Mouse (Mus musculus) T-helper 17 cell (primary cell): ENCODE results near the gene Prkn.

ENCODE experiments used
- in situ Hi-C, 2 experiments: fragments of 300-600 bp; cut with MboI, MseI; formaldehyde crosslinking; loops; 1 replicate in 1 of 2; 2 replicates in 1 of 2; pipeline ENCODE4 v1.15.1; 2025; ENCODE audit warnings: high pct_unique_total_duplicates in 2 of 2

Gene Prkn

DNA sequence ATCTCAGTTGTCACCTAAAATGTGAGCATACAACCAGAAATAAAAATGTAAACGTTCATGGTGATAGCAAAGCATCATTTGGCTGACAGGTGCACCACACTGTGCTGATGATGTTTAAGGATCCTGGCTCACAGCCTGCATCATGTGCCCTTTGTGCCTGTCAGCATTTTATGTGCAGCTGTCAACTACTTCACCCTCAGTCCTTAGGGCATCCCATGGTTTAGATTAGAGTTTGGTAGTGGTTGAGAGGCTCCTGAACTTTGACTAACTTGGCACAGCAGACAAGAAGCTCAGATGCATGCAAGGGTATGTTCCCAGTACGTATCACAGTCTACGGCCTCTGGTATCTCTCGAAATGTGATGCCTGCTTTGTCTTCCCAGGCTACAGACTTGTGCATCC lies 803.8 kb downstream of the Prkn start:
- in situ Hi-C loops = no loop called here

DNA sequence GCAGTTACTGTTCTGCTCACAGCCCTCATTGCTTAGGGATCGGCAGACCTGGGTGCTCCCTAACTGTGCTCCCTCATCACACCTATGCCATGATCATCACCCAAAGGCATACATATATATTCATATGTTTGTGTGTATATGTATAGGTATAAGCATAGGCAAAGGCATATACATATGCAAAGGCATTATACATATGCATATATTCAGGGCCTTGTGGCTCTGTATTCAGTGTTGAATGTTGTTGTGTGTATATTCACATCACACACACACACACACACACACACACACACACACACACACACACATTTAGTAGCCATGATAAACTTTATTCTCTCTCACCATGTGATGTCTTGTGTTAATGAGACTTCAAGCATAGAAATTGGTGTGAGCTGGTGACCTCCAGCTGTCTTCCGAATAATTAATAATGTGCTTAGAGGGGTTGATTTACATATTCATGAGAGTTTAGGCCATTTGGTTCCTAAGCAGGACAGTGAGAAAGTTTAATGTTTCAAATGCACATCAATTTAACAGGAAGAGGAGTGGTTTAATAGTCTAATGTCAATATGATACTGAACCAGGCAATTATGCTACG lies 804.8 kb downstream of the Prkn start:
- in situ Hi-C loops = no loop called here

DNA sequence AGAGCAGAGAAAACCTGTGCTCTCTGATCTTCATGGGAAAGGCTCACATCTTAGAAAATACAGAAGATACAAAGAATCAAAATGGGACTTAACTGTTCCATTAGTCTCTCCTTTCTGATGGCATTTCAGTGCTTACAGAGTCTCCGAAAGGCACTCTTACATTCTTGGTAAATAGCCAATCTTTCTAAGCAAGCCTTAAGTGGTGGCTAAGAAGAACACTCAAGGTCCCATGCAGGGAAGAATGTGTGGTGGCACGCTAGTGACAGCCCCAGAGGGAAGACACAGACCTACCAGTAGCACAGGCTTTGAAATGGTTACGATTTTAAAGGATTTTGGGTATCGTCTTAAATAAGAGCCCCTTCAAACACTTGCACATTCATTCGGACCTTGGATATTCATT lies 816.2 kb downstream of the Prkn start:
- in situ Hi-C loops = no loop called here

DNA sequence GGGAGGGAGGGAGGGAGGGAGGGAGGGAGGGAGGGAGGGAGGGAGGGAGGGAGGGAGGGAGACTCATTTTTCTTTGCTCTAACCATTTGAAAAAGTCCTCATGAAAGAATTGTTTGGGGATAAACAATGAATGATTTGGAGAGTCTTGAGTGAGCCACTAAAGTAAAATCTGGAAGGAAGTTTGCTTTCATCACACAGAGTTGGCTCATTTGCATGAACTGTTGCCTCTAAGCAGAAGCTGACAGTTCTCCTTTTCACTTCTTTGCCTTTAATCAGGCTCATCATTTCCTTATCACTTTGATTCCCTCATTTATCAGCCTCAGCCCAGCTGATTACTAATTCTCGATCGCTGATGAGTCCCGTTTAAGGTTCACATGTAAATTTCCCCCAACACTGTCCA lies 816.7 kb downstream of the Prkn start:
- in situ Hi-C loops = no loop called here

DNA sequence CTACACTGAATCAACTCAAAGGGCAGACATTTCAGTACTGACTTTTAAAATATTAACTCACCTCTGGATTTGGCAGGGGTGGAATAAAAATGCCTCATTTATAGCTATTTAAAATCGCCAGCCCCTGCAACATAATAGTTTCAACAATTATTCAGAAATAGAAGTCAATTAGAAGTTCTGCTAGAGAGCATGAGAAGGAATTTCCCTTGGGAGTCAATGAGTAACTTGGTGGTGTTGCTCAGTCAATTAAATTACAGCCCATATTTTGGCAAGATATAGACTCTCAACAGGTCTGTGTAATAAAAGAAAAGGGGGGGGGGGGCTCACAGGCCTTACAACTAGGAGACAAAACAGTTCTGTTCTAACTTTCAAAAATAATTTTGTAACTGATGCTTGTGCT lies 821.7 kb downstream of the Prkn start:
- in situ Hi-C loops = no loop called here

DNA sequence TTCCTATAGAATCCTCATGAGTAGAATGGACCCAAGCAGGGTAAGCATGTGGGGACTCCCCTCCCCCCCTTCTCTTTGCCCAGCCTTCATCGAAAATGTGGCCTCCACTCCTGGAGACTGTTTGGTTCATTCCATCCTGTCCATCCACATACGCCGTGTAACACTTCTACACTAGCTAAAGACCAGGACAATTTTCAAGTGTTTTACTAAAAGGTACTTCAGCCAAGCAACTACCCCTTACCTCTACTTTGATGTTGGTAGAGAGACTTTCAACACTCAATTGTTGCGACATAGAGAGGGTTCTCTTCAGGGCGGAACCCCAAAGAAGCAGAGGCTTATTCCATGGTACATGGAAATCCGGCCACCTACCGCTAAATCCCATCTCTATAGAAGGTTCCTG lies 823.3 kb downstream of the Prkn start:
- in situ Hi-C loops = no loop called here

DNA sequence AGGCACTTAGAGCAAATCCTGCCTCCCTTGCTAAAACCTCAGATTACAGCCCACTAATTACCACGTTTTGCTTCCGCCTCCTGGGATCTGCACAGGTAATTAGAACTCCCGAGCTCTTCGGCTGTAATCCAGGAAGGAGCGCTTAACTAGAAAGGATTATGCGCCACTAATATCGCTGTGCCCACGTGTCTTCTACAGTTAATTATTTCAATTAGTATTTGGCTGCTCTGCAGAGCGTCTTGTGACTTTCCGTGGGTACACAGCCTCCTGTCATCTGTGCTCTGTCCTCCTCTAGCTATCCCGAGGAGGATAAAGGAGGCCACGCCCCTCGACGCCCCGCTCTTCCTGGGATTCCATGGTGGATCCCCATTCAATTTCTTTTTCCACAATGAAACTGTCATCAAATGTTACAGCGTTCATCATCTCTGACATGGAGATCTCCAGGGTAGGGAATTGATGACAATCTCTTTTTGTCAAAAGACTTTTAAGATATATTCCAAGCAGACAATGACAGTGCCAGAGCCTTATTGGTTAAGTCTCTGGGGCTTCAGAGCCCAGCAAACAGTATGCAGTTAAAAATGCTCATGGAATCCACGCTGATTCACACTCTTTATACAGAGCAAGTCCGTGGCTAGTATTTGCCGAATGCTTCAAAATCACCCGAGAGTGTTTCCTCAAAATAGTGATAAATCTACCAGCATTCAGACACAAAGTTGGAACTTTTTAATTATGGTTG lies 824.6 kb downstream of the Prkn start:
- in situ Hi-C loops = no loop called here

DNA sequence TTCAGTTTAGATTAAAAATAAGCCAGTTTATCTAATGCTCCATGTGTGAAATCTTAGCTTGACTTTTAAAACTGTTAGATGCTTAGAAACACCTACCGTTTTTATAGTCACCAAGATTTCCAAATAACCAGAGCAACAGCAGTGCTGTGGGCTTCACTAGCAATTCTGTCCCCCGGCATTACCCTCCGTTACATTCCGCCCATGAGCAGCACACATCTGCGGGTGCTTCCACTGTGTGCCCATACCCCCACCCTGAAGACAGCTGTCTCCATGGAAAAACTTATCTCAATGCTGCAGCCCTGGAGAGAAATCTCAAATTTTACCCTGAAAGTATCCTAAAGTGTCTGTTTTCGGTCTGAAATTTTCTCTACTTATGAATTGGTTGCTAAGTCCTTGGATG lies 839.5 kb downstream of the Prkn start:
- in situ Hi-C loops = no loop called here

DNA sequence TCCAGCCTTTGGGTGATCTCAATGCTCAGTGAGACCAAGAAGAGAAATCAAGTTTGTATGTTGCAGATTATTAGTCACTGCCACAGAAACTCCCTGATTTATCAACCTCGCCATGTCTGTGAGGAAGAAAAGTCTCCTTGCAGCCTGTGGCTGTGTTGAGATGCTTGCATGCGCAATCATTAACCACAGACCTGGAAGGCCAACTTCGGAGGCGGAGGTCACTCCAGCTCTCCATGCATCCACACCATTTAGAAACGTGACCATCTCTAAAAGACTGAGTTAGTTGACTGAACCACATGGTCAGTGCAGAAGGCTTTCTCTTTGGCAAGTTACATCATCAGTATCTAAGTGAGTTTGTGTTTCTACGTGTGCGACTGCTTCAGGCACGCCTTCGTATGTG lies 840.3 kb downstream of the Prkn start:
- in situ Hi-C loops = no loop called here

DNA sequence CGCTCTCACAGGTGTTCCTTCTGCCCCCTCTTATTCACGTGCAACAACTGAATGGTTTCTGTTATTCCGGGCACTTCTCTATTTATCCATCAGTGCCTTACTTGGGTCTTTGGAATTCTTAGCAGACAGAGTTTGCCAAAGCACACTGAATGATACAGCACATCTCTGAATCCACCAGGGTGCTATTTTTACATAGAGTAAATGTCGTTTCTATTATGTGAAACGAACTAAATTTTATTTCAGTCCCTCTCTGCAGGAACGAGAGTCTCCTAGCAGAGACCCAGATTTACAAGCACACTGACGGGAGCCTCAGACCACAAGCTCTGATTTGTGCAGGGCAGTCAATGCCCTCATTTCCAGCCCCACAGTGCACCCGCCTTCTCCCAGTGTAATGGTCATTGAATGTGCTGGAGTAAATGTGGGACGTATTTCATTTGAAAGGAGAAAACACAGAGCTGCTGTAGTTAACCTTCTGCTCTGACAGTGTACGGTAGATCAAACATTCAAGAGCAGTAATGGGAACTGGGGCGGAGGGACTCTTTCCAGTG lies 841.7 kb downstream of the Prkn start:
- in situ Hi-C loops = no loop called here

DNA sequence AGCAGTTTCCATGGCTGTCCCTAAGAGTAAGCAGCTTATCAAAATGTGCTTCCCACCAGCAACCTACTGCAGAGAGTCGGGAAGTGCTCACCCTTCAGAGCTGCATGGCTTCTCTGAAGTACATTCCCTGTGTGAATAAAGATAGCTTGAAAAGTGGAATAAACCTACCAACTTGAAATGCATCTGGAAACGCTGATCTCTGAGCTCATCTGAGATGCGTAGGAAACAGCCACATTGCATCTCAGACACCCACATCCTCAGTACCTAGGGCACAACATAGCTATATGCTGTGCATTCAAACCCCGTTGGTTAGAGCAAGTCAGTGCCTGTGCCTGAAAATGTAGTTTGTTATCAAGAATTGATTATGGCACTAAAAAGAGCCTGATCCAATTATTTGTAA lies 864.8 kb downstream of the Prkn start:
- in situ Hi-C loops = no loop called here

DNA sequence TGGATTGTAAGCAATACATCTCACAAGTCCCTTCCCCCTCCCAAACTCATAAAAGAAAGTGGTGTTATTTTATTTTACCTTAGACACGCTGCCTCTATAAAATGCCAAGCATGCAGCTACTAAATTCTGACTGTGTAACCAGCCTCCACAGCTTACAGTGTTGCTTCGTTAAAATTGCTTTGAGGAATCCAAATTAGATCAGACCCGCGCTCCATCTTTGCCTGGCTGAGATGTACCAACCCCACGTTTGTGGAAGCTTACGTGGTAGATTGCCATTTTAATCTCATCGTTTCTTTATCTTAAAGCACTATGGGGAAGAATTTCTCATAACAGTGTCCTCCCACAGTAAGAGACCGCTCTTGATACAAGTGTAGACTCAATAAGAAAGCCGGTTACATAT lies 865.6 kb downstream of the Prkn start:
- in situ Hi-C loops = no loop called here

DNA sequence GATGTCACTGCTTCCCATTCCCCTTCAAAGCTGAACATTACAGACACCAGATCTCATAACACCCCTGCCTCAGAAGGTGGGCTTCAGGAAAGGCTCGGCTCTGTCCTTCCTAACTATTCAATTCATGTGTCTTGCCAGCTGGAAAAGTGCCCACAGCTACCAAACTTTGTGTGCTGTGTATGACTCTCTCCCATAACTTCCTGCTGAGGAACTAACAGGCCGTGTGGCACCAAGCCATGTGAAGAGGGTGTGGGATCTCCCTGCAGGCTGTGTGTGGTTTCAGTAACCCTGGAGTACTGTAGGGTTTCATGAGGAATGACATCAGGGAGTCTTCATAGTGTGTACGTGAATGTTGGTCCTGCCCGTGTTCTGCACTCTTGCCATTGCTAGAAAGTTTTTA lies 871.9 kb downstream of the Prkn start:
- in situ Hi-C loops = no loop called here

DNA sequence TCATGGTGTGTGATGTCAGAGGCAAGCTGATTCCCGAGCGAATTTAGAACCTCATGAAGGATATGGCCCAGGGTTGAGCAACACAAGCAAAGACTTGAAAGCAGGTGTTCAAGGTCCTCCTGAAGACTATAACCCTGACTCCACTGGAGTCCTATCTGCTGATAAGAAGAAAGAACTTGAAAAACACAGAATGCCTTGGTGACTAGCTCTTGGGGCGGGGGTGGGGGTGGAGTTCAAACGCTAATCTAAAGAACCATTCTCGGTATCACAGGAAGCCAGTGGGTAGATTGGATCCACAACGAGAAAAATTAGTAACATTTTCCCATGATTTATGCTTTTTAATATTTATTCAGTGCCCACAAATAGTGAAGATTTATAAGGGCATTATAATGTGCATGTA lies 879.6 kb downstream of the Prkn start:
- in situ Hi-C loops = no loop called here

DNA sequence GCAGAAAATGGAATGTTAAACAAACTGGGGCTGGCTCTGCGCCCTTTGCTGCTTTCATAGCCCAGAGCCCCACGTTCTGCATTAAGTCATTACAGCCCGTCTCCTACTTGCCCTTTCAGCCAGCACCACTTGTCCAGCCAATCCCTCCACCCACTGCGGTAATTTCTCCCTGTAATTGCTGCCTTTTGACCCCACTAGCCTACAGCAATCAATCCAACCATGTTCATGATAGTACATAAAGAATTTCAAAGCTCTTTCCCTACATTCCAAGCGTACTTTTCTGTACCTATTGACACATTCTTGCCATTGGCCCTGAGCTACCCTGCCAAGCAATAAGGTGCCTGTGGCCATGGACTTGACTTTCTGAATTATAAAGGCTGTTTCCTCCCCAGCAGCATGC lies 881.7 kb downstream of the Prkn start:
- in situ Hi-C loops = no loop called here

DNA sequence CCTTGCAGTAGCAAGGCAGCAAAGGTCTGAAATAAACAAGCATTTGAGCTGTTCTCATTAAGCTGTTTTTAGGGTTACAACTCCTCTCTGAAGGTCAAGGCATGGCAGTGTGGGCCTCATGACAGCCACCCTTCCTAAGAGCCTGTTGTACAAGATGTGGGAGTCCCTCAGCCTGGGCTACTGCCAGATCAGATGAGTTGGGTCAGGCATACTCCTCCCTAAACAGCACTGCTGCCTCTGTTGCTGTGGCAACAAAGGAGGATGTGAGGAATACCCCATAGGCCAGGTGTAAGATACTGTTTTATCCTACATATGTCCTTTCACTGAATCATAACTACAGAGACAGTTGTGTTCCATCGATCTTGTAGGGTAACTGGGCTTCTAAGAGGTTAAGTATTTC lies 882.3 kb downstream of the Prkn start:
- in situ Hi-C loops = no loop called here

DNA sequence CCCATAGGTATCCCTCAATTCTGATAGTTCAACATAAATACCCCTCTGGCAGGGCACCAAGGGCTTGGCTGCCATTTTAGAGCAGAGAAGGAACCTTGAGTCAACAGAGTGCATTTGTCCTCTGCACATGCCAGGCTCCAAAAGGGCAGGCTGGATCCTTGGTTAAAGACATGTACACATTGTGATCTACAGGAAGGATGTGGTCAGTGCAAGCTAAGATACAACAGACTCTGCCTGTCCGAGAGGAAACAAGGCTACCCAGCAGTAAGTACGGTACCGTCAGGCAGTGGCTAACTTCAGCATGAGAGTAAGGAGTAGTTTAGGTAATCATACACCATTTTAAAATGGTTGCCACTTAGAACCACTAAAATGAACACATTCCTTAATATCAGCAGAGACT lies 884.0 kb downstream of the Prkn start:
- in situ Hi-C loops = no loop called here

DNA sequence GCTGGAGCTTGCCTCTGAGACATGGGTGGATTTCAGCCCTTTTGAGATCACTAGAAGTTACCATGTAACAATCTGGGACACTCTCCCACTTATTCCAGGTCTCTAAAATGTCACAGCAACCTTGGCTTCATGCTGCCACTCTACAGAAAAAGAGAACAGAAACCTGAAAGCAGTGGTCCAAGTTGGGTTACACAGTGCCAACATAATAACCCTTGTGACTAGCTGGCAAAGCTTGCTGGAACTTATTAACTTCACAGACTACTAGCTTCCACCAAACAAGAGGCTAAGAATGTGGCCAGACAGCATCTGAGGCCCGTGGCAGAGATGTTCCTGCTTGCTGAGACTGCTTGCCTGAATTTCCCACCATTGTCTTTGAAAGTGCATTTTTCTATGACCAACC lies 886.9 kb downstream of the Prkn start:
- in situ Hi-C loops = no loop called here

DNA sequence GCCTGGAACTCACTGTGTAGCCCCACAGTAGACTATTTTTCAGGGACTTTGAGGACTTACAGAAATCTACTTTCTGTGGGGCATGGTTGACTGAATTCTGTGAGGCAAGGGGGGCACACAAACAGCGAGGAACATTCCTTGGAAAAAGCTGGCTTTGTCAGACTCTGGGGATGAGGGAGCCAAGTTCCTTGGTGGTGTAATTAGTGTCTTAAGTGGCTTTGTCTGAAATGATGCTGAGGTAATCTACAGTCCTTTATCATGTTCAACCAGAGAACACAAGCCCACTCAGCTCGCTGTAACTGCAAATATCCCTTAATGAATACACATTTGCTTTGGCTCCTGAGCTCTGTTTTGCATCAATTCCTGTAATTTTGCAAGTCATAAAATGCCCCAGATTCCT lies 888.1 kb downstream of the Prkn start:
- in situ Hi-C loops = no loop called here

DNA sequence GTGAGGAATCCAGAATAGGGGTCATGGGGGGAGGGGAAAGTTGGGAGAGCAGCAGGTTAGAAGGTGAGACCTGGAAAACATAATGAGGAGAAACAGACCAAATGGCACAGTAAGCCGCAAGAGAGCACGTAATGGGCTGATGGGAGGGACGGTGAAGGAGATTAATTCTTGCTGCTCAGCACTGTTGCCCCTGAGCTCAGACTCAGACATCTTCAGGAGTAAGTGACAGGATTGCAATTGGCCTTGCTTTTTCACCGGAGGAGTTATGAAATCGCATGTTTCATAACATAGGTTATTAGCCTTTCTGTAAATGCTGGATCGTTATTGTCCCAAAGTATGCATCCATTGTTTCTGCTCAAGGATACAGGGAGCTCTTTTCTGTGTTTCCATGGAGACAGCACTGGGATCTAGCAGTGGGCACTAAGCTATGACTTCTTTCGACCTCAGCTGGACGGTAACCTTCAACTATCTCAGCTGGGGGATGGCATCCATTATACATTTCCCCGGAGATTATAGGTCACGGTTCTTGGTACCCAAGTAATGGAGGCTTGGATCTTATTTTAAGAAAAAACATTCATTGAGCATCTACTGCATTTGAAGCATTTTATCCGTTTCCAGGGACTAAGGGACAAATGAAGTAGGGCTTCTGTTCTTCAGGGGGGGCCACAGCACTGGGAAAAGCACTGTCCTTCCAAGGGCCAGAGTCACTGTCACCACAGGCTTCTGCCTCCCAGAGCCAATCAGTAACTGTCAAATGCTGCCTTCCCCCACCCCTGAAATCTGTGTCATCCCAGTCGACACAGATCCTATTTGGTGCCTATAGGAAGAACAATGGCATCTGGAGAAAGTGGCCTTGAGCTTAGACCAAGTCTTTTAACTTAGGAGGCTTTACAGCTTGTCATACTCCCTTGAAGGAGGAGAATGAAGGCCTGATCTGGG lies 890.7 kb downstream of the Prkn start:
- in situ Hi-C loops = no loop called here

DNA sequence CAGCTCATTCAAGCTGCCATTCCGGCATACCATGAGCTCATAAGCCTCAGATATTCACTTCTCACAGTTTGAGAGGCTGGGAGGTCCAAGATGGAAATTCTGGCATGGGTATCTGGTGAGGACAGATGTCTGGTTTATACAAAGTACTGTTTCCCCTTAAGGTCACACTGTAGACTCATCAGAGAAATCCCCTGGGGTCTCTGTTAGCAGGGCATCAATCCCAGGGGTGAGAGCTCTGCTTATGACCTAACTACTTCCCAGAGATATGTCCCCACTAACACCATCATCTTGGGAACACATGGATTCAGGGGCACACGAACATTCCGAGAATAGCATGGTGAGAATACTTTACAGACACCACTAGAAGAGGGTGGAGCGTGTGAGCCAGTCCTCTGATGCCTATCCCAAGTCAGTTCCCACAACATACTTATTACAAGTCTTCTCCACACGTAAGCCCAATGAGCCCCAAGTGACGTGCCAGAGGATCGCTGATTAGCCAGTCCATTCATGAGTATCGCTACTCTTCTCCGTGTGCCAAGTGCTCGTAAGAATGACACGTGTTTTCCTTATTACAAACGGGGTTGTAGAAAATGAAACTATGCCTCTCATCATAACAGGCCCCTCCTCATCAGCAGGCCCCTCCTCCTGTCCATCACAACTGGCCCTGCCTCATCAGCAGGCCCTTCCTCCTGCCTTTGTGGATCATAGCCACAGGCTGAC lies 895.1 kb downstream of the Prkn start:
- in situ Hi-C loops = no loop called here

DNA sequence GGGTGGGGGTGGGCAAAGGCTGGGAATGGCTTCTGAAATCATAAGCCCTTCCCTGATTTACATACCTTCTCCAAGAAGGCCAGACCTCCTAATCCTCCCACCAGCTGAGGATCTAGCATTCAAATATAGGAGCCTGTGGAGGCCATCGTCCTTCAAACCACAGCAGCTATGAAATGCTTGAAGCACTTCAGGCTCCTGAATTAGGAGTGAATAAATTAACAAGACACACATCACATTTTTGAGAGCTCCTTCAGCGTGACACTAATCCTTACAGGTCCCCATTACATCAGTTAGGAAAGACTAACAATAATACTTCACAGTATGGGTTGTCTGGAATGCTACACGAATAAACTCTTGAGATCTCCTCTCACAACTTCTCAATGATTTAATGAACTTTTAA lies 896.3 kb downstream of the Prkn start:
- in situ Hi-C loops = no loop called here
